Comparison of ENCODE assay signal across 7 mouse cellular contexts in genomic region chr7:102686944-102687501, GRCm38 (mm10). TPM values are rescaled to one million over a fixed set of nuclear protein-coding genes. Genes with fewer than 3 reads are reported as not detected.
DNase-seq lines count a peak whose midpoint lies in the region; ATAC-seq and TF ChIP-seq lines count a peak whose summit lies in the region.

Gene Trim68 (minus strand): TSS chr7:102687327.

- WGBS in embryonic facial prominence, embryonic 14.5 days = under 1% methylated on average over 36 of the region's 40 CpGs
- WGBS in heart, adult 2 months = under 1% methylated on average over 40 of the region's 40 CpGs
- WGBS in limb, embryonic 13.5 days = under 1% methylated on average over 40 of the region's 40 CpGs
- WGBS in midbrain, embryonic 16.5 days = under 1% methylated on average over 38 of the region's 40 CpGs

- no peak for TF ChIP-seq CTCF in heart, adult 2 months (IDR thresholded peaks at IDR 0.05)

- TF ChIP-seq EP300 in heart, adult 2 months (IDR thresholded peaks at IDR 0.05; ENCODE audit: insufficient read depth, low read depth, low read length) = no peak

- peak within 1 kb of the TSS; percentile 81 for H3K9ac ChIP-seq in embryonic facial prominence, embryonic 14.5 days (ENCODE audit: low read depth, low read length)
- H3K9ac ChIP-seq in heart, adult 2 months (ENCODE audit: low read depth, low read length) = peak within 1 kb of the TSS; percentile 80
- peak within 1 kb of the TSS; percentile 75 for H3K9ac ChIP-seq in limb, embryonic 13.5 days
- H3K9ac ChIP-seq in midbrain, embryonic 16.5 days (ENCODE audit: low read depth, low read length) = peak within 1 kb of the TSS; percentile 64

- no peaks in the 10 kb centered on the region for H3K79me2 ChIP-seq in heart, adult 2 months (replicated peaks; ENCODE audit: control insufficient read depth, insufficient read depth, low read length)

- H3K4me1 ChIP-seq in embryonic facial prominence, embryonic 14.5 days (ENCODE audit: control insufficient read depth, insufficient read depth, low read length) = no peaks in the 10 kb centered on the region
- no peaks in the 10 kb centered on the region for H3K4me1 ChIP-seq in heart, adult 2 months (ENCODE audit: control insufficient read depth, insufficient read depth, low read length)
- 0 out of 2 replicates have a peak, but pooled peaks cover 4% of the 10 kb centered on the region for H3K4me1 ChIP-seq in limb, embryonic 13.5 days
- H3K4me1 ChIP-seq in midbrain, embryonic 16.5 days (ENCODE audit: control insufficient read depth, insufficient read depth, low read length) = no peaks in the 10 kb centered on the region

- H3K9me3 ChIP-seq in embryonic facial prominence, embryonic 14.5 days (ENCODE audit: control insufficient read depth, low read length) = no peaks in the 10 kb centered on the region
- no peaks in the 10 kb centered on the region for H3K9me3 ChIP-seq in limb, embryonic 13.5 days
- H3K9me3 ChIP-seq in midbrain, embryonic 16.5 days (replicated peaks; ENCODE audit: control insufficient read depth, low read length, poor library complexity, severe bottlenecking) = no peaks in the 10 kb centered on the region

- peak; percentile 64 for TF ChIP-seq POLR2A in heart, adult 2 months (IDR thresholded peaks at IDR 0.05; ENCODE audit: insufficient read depth, low read depth, low read length)

- intact Hi-C loops in heart, adult 2 months (cut with DNase I) = loop anchor here (5.0 kb wide), 1 partner anchor 125 kb away; no protein-coding TSS in a partner anchor

- peak; percentile 63 to 79 for DNase-seq in adrenal gland, postnatal 4 days (ENCODE audit: low spot score in 2 of 2)
- peak; percentile 98 for DNase-seq in embryonic facial prominence, embryonic 14.5 days (ENCODE audit: low spot score)
- peak; percentile 89 to 94 for DNase-seq in heart, adult 2 months
- DNase-seq in kidney, adult 8-10 months = peak; percentile 83 to 86
- peak; percentile 57 to 87 for DNase-seq in spleen, postnatal 10 days (ENCODE audit: low spot score in 2 of 2)

- ATAC-seq in embryonic facial prominence, embryonic 14.5 days (ENCODE audit: low read depth) = peak; percentile 100
- peak; percentile 100 for ATAC-seq in limb, embryonic 13.5 days (ENCODE audit: low FRiP score, low read depth)
- peak; percentile 100 for ATAC-seq in midbrain, embryonic 16.5 days

- peak within 1 kb of the TSS; percentile 68 for H3K4me3 ChIP-seq in embryonic facial prominence, embryonic 14.5 days (ENCODE audit: low read depth, low read length)
- H3K4me3 ChIP-seq in heart, adult 2 months = peak within 1 kb of the TSS; percentile 63
- H3K4me3 ChIP-seq in limb, embryonic 13.5 days = peak within 1 kb of the TSS; percentile 57
- H3K4me3 ChIP-seq in midbrain, embryonic 16.5 days (ENCODE audit: low read depth, low read length) = peak within 1 kb of the TSS; percentile 49

- H3K36me3 ChIP-seq in embryonic facial prominence, embryonic 14.5 days (ENCODE audit: control insufficient read depth, insufficient read depth, low read length) = no peaks in the 10 kb centered on the region
- H3K36me3 ChIP-seq in heart, adult 2 months (ENCODE audit: control insufficient read depth, insufficient read depth, low read length) = peaks cover 4% of the 10 kb centered on the region; the same call in 1 of the 2 replicates
- H3K36me3 ChIP-seq in limb, embryonic 13.5 days = peaks cover 3% of the 10 kb centered on the region; the same call in 1 of the 2 replicates
- H3K36me3 ChIP-seq in midbrain, embryonic 16.5 days (ENCODE audit: control insufficient read depth, insufficient read depth, low read length) = no peaks in the 10 kb centered on the region

- H3K4me2 ChIP-seq in embryonic facial prominence, embryonic 14.5 days (ENCODE audit: low read depth, low read length) = peak within 1 kb of the TSS; percentile 69
- peak within 1 kb of the TSS; percentile 65 for H3K4me2 ChIP-seq in limb, embryonic 13.5 days (replicated peaks)
- peak within 1 kb of the TSS; percentile 64 for H3K4me2 ChIP-seq in midbrain, embryonic 16.5 days (ENCODE audit: low read length)

- no peaks in the 10 kb centered on the region for H3K27me3 ChIP-seq in embryonic facial prominence, embryonic 14.5 days (replicated peaks; ENCODE audit: control insufficient read depth, insufficient read depth, low read length)
- H3K27me3 ChIP-seq in heart, adult 2 months (ENCODE audit: control insufficient read depth, insufficient read depth, low read length) = no peaks in the 10 kb centered on the region
- no peaks in the 10 kb centered on the region for H3K27me3 ChIP-seq in limb, embryonic 13.5 days
- H3K27me3 ChIP-seq in midbrain, embryonic 16.5 days (ENCODE audit: control insufficient read depth, insufficient read depth, low read depth, low read length) = no peaks in the 10 kb centered on the region

- H3K27ac ChIP-seq in embryonic facial prominence, embryonic 14.5 days (replicated peaks; ENCODE audit: low read depth, low read length) = peak within 1 kb of the TSS; percentile 86
- peak within 1 kb of the TSS; percentile 84 for H3K27ac ChIP-seq in heart, adult 2 months
- H3K27ac ChIP-seq in limb, embryonic 13.5 days = no peak within 1 kb of the TSS; the same call in 1 of the 2 replicates
- peak within 1 kb of the TSS; percentile 23; the same call in 1 of the 2 replicates for H3K27ac ChIP-seq in midbrain, embryonic 16.5 days (ENCODE audit: low read length)

RNA-seq across cellular contexts. Expression of gene Trim68, which starts in this region (rescaled TPM):
- 10 to 100 TPM; 16.0 to 20.2 TPM for total RNA-seq in adrenal gland, postnatal 4 days (2021)
- 12.6 and 15.4 TPM in 2 replicates for polyA plus RNA-seq in embryonic facial prominence, embryonic 14.5 days (2014; fragmentation: Nextera tagmentation; extraction: Ambion mirVana)
- total RNA-seq in heart, adult 2 months (2021) = 1 to 10 TPM; 8.1 to 9.5 TPM
- polyA plus RNA-seq in heart, adult 2 months (2012; rRNA removed) = 20.4 and 33.3 TPM in 2 replicates
- 17.0 and 19.9 TPM in 2 replicates for polyA plus RNA-seq in limb, embryonic 13.5 days (2015; fragmentation: Nextera tagmentation; extraction: Ambion mirVana)
- 6.4 and 7.3 TPM in 2 replicates for polyA plus RNA-seq in midbrain, embryonic 16.5 days (2015; fragmentation: Nextera tagmentation; extraction: Ambion mirVana)
